Mouse (Mus musculus) embryo, embryonic 11 days (tissue): ENCODE results near the gene Asf1b.

ENCODE experiments used
- DNase-seq: peaks from one replicate; pipeline ENCODE4 v3.0.0-alpha.2; 2015

Gene Asf1b

DNA sequence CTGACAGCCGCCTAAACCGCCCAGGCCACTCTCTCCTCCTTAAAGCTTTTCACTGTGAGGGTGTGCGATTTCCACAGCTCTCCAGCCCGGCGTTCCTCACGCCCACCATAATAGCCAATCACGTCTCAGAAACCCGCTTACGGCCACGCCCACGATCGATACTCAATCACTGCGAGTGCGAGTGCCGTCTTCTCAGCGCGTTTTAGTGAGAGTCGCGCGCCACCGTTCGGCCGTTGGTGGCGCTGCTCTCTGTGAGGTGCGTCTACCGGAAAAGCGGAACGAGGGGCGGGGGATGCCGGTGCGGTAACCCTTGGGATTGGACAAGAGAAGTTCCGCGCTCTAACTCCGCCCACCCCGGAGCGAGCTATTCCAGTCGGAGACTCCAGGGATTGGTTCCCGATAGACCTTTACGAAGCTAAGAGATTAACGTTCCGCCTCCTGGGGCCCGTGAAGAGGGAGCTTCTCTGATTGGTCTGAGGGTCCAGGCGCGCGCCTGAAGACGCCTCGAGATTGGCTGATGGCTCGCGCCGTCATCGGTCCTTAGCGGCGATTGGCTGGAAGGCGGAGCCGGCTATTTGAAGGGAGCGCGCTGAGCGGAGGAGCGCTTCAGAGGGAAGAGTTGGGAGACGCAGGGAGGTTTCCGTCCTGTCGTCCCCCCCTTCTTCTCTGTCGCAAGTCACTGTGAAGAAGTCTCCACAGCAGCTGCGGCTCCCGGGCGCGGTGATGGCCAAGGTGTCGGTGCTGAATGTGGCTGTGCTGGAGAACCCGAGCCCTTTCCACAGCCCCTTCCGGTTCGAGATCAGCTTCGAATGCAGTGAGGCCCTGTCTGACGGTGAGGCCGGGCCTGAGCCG, at the start of gene Asf1b, which contains the start of gene Gm10644:
Asf1b (plus strand) TSS at position 402 of the 852 bp plus-strand sequence.
Gm10644 (minus strand) TSS at position 100 of the 852 bp plus-strand sequence.
- peak; percentile 100 for DNase-seq

DNA sequence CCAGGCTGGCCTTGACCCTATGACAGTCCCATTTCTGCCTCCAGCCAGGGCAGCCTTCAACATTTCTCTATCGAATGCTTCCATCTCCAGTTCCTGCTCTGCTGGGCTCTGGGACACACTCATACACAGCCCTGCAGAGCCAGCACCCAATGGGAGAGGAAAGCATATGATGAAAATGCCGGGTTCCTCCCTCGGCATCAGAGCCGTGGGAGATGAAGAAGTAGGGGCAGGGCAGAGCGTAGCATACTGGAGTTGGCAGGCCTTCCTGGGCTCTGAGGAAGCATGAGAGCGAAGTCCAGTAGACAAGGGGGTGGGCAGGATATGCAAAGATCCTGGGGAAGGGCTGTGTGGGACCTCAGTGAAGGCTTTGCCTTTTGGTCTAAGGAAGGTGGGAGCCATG, 46.7 kb upstream of the Asf1b start:
- DNase-seq: no peak

DNA sequence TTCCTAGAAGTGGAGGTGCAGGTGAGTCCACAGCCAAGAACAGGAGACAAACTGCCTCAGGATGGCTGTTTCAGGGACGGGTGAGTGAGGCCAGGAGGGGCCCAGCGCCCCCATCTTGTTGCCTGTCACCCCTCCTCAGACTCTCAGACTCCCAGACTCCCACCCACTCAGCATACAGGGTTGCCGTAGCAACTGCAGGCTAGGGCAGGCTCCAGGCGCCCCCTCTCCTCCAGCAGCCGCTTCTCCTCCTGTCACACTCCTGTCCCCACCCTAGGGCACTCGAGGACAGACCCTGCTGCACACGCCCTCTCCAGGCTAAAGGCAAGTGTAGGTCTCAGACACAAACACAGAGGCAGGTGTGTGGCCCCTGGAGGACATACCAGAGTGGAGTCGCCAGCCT, 46.0 kb upstream of the Asf1b start:
- no peak for DNase-seq

DNA sequence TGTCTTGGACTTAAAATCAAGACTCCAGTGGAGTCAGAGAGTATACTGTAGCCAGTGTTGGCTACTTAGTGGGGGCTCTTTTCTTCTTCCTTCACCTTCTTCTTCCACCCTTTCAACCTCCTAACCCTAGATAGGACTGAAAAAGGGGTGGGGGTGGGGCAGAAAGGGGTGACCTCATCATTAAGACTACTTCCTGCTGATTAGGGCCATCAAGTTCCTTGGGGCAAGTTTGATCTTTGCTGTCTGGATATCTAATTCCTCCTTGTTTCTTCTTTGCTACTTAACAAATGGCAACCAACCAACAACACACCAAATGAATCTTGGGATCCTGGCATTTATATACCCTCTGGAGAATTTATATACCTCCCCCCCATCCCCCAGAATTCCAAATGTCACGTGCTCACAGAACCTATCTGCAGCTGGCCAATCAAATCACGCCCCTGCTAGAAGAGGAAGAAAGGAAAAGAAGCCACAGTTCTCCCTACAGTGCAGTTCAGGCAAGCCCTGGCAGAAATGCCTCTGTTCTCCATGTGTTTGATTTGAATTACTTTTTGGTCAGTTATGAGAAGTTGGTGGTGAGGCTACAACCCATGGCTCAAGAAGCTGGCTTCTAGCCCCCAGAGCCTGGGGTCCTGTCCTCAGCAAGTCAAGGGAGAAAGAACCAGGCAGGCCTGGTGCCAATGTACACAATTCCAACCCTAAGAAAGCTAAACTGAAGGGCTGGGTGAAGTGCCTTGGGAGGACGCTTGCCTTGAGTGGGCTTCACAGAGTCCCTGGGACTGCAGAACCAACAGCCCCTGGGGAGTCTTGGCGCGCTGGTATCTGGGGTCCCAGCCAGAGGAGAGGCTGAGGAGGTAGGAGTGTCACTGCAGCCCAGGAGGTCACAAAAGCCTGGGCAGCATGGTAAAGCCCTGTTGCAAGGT, 43.2 kb upstream of the Asf1b start:
- DNase-seq: no peak

GRCm38 (mm10) chr8:83914232-83914631, 41.1 kb upstream of the Asf1b start:
- DNase-seq: no peak

GRCm38 (mm10) chr8:83914860-83915259, 40.4 kb upstream of the Asf1b start:
- DNase-seq: no peak

DNA sequence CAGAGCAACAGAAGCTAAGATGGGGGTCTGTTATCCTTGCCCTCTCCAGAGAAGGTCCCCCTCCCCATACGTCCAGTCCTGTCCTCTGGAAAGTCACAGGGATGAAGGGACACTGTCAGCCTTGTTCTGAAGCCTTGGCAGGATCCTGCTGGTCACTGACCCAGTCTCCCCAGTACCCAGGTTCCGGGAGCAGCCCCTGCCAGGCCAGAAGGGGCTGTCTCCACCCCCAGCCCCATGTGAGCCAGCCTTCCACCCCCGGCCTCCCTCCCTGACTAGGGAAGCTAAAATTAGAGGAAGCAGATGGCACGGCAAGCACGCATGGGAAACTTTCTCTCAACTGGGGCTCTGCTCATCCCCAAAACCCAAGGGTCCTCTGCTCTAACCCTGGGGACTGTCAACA, 39.3 kb upstream of the Asf1b start:
- DNase-seq: no peak

DNA sequence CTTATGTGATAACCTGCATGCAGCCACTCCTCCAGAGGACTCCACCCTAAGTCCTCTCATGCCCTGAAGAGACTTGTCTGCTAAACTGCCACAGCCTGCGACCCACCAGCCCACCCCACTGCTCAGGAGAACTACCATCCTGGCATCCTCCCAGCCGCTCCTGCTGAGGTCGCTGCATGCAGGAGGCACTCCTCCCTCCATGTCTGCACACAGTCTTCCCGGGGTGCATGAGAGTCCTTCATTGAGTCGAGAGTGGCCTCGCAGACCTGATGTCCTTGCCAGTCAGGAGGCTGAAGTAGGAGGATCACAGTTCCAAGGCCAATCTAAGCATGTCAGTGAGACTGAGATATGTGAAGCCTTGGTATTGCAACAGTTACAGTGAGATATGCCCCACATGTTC, 37.7 kb upstream of the Asf1b start:
- DNase-seq: no peak

DNA sequence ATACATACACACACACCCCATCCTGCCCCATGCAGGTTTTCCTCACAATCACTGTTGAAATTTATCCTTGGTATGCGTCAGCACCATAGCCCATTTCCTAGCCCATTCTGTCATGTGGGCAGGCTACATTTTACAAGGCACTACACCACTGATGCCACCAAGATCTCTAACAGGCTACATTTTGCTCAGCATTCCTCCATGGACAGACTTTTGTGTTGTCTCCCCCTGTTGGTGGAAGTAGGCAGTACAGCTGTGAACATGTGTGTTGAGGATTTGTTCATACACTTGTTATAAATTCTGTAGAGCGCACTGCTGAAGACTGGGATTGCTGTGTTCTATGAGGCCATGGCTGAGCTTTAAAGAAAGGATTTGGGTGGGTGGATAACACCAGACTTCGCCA, 33.7 kb upstream of the Asf1b start:
- DNase-seq: peak; percentile 79

DNA sequence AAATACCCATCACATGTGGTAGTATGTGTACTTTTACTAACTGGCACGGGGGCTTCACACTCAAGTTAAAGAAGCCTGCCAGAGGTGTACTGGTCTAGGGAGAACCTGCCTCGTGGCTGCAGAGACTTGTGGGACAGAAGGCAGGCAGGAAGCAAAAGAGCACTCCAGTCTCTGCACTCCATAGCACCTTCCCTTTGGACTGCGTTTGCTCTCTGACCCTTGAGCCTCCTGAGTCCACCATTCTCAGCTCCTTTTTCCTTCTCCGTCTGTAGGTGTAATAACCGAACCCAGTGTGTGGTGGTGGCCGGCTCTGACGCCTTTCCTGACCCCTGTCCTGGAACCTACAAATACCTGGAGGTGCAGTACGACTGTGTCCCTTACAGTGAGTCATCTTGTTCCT, 32.6 kb upstream of the Asf1b start:
- DNase-seq: no peak

DNA sequence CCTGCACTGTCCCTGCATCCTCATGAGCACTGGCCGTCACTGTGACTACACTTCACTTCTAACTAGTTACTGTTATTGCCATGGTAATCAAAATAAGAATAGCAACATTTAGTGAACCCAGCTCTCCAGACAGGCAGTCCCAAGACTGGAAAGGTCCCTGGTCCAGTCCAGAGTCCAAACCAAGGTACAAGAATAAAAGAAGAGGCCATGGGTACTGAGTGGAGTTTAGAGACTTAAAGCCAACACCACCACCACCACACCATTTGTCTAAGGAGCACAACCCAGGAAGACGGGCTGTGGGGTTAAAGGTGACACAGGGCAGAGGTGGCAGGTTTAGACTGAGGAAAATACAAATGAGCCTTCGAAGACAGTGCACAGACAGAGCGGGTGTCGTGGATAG, 30.7 kb upstream of the Asf1b start:
- DNase-seq: no peak

GRCm38 (mm10) chr8:83926266-83926665, 29.0 kb upstream of the Asf1b start:
- DNase-seq: no peak

GRCm38 (mm10) chr8:83934222-83934621, 21.1 kb upstream of the Asf1b start:
- DNase-seq: no peak

DNA sequence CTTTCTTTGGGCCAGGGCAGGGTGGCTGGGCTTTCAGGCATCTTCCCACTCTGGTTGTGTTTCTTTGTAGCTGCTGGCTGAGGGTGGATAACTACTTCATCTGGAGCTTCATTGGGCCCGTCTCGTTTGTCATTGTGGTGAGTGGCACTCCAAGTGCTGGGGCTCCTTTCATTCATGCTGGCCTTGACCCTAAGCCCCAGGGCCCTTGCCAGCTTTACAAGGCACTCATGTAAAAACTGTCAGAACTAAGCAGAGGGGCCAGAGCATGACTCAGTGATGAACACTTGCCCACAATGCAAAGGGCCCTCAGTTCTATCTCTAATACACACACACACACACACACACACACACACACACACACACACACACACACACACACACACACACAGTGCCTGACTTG, 20.3 kb upstream of the Asf1b start:
- DNase-seq: no peak

DNA sequence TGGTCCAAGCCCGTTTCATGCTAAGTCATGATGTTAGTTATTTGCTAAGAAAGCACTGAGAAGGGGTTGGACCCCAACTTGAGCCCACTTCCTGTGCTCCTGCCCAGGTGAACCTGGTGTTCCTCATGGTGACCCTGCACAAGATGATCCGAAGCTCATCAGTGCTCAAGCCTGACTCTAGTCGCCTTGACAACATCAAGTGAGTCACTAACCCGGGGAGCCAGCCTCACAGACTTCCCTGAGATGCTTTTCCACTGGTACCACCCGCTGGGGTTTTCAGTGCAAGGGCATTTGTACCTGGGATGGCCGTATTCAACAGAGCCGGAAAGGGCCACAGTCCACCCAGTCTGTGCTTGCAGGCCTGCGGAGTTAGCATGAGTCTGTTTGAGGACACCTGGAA, 19.9 kb upstream of the Asf1b start:
- DNase-seq: no peak

DNA sequence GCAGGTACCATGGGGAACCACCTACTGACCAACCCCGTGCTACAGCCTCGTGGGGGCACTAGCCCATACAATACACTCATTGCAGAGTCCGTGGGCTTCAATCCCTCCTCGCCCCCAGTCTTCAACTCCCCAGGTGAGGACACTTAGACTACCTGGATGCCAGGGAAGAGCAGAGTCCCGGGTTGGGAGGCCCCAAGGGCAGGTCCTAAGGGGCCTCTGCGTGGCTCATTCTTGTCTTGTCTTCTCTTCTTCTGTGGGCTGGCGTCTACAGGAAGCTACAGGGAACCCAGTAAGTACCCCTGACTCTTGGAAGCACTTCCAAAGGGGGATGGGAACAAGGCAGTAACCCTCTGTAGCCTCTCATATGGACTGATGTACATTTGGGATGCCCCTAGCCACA, 17.7 kb upstream of the Asf1b start:
- DNase-seq: no peak

DNA sequence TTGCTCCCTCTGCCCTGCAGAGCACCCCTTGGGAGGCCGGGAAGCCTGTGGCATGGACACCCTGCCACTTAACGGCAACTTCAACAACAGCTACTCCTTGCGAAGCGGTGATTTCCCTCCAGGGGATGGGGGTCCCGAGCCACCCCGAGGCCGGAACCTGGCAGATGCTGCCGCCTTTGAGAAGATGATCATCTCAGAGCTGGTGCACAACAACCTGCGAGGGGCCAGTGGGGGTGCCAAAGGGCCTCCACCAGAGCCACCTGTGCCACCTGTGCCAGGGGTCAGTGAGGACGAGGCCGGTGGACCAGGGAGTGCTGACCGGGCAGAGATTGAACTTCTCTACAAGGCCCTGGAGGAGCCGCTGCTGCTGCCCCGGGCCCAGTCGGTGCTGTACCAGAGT, 17.0 kb upstream of the Asf1b start:
- no peak for DNase-seq

DNA sequence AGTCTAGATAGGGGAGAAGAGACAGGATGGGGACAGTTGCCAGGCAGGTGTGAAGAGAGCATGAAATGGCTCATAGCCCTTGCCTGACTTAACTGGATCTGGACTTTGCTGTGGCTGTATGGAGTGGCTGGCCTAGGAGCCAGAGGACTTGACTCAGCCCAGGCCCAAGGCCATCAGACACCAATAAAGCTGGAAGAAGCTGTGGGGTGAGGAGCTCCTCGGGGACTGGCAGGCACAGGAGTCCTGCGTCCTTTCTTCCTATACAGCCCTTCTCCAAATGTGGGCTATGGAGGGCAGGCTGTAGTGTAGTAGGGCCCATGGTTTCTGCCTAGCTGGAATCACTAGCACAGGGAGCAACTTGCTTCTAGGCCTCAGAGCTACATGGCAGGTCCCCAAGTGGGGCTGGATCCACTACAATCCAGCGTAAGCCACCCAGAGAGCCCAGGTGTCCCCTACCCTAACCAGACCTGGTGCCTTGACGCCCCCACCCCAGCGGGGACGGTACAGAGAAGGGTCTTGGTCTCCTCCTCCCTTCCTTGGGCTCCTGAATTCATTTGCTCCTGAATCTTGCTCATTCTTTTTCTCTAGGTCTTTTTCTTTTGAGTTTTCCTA, 14.1 kb upstream of the Asf1b start:
- DNase-seq: no peak

- no peak for DNase-seq
Measured at GRCm38 (mm10) chr8:83942446-83942845, 12.9 kb upstream of the Asf1b start.

DNA sequence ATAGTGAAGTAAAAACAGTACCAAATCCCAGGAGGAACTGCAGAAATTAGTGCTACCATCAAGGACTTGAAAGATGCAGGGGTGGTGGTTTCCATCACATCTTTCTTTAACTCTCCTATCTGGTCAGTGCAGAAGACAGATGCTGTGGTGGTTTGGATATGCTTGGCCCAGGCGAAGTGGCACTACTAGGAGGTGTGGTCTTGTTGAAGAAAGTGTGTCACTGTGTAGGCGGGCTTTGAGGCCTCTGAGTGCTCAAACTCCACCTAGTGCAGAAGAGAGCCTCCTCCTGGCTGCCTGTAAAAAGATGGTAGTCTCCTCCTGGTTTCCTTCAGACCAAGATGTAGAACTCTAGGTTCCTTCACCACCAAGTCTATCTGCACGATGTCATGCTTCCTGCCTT, 9.8 kb upstream of the Asf1b start:
- no peak for DNase-seq

DNA sequence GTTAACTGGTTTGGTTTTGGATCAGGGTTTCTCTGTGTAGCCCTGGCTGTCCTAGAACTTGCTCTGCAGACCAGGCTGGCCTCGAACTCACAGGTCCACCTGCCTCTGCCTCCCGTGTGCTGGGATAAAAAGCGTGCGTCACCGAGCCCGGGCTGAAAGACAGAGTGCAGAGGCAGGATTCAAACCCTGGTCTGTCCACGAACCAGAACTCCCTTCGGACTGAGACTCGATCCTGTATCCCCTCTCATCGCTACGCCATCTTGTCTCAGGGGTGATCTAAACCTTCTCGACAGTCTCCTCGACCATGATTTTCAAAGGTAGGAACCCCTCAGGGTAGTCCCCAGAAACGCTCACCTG, 580 bp upstream of the Asf1b start:
- no peak for DNase-seq

GRCm38 (mm10) chr8:83955958-83956218, 581 bp downstream of the Asf1b start:
- no peak for DNase-seq

DNA sequence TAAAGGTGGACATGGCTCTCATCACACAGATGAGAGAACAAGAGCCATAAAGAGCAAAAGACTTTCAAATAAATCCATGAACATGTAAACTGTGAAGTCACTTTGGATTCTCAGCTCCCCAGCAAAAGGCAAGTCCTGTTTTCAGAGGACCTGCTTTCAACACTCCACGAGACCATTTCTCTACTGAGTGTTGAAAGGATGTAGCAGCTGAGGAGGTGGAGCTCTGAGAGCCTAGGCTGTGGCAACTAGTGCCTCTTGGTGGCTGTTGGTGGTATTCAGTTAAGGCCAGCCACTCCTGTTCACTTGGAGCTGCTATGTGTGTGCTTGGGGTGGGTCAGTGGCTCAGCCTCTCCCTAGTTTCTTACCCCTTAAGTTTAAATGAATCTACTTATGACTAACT, 1.5 kb downstream of the Asf1b start:
- DNase-seq: peak; percentile 52
